Mouse (Mus musculus) regulatory T cell (primary cell): ENCODE measurements around the gene Syn3.

Experiments used
- in situ Hi-C: fragments of 300-600 bp; cut with MboI, MseI; formaldehyde crosslinking; loops from one replicate; pipeline ENCODE4 v1.15.1; 2025; ENCODE audit warnings: high pct_unique_total_duplicates

Syn3 gene

GRCm38 (mm10) chr10:86315513-86315912, 183.2 kb downstream of the Syn3 start:
- in situ Hi-C loops = no loop called here

GRCm38 (mm10) chr10:86313448-86313847, 185.2 kb downstream of the Syn3 start:
- in situ Hi-C loops = no loop called here

GRCm38 (mm10) chr10:86312976-86313375, 185.7 kb downstream of the Syn3 start:
- in situ Hi-C loops = no loop called here

GRCm38 (mm10) chr10:86310527-86310926, 188.2 kb downstream of the Syn3 start:
- in situ Hi-C loops = no loop called here

GRCm38 (mm10) chr10:86307235-86307634, 191.5 kb downstream of the Syn3 start:
- in situ Hi-C loops = no loop called here

- in situ Hi-C loops = no loop called here
These were observed 194.1 kb downstream of the Syn3 start for GRCm38 (mm10) chr10:86304583-86304982.

GRCm38 (mm10) chr10:86303495-86303876, 195.2 kb downstream of the Syn3 start:
- in situ Hi-C loops = no loop called here

GRCm38 (mm10) chr10:86302761-86303494, 195.8 kb downstream of the Syn3 start:
- in situ Hi-C loops = no loop called here

- in situ Hi-C loops = no loop called here
These were observed 196.4 kb downstream of the Syn3 start for GRCm38 (mm10) chr10:86302318-86302648.

GRCm38 (mm10) chr10:86301593-86302317, 196.9 kb downstream of the Syn3 start:
- in situ Hi-C loops = no loop called here

GRCm38 (mm10) chr10:86301117-86301490, 197.6 kb downstream of the Syn3 start:
- in situ Hi-C loops = no loop called here

GRCm38 (mm10) chr10:86300293-86301116, 198.2 kb downstream of the Syn3 start, which contains the start of gene Timp3:
TSS of gene Timp3 (plus strand) at chr10:86300372.
- in situ Hi-C loops = no loop called here

GRCm38 (mm10) chr10:86299795-86300194, 198.9 kb downstream of the Syn3 start:
- in situ Hi-C loops = loop anchor here (5.0 kb wide), 1 partner anchor 232 kb away; no protein-coding TSS in a partner anchor

- in situ Hi-C loops = loop anchor here (5.0 kb wide), 1 partner anchor 231 kb away; no protein-coding TSS in a partner anchor
These were observed 200.4 kb downstream of the Syn3 start for GRCm38 (mm10) chr10:86298326-86298725.

- in situ Hi-C loops = loop anchor here (5.0 kb wide), 1 partner anchor 230 kb away; no protein-coding TSS in a partner anchor
These were observed 201.4 kb downstream of the Syn3 start for GRCm38 (mm10) chr10:86297307-86297706.

- in situ Hi-C loops = loop anchor here (5.0 kb wide), 1 partner anchor 229 kb away; no protein-coding TSS in a partner anchor
These were observed 202.6 kb downstream of the Syn3 start for GRCm38 (mm10) chr10:86296111-86296510.

GRCm38 (mm10) chr10:86295454-86296098, 203.1 kb downstream of the Syn3 start:
- in situ Hi-C loops = loop anchor here (5.0 kb wide), 1 partner anchor 228 kb away; no protein-coding TSS in a partner anchor

GRCm38 (mm10) chr10:86294599-86295365, 203.9 kb downstream of the Syn3 start:
- in situ Hi-C loops = loop anchor here (5.0 kb wide), 1 partner anchor 227 kb away; no protein-coding TSS in a partner anchor

- in situ Hi-C loops = no loop called here
These were observed 204.8 kb downstream of the Syn3 start for GRCm38 (mm10) chr10:86293880-86294279.

- in situ Hi-C loops = no loop called here
These were observed 208.5 kb downstream of the Syn3 start for GRCm38 (mm10) chr10:86290109-86290771.
